Mouse (Mus musculus) v-Abl transformed pro-B cells (cell line): ENCODE data around the gene Engase.

Experiments used
- in situ Hi-C, 2 experiments: fragments of 400-800 bp; cut with MboI; formaldehyde crosslinking; loops; one replicate each; pipeline ENCODE4 v1.15.1; 2025; ENCODE audit not compliant: unreplicated experiment in 2 of 2

Gene Engase

GRCm38 (mm10) chr11:118485780-118486179, 9.2 kb downstream of the Engase start:
- in situ Hi-C loops = no loop called here

- in situ Hi-C loops = no loop called here
Measured at GRCm38 (mm10) chr11:118486281-118486680, 9.7 kb downstream of the Engase start.

GRCm38 (mm10) chr11:118486881-118487772, 10.5 kb downstream of the Engase start:
- in situ Hi-C loops = no loop called here

GRCm38 (mm10) chr11:118488191-118488906, 11.7 kb downstream of the Engase start:
- in situ Hi-C loops = no loop called here

GRCm38 (mm10) chr11:118488907-118489270, 12.3 kb downstream of the Engase start:
- in situ Hi-C loops = no loop called here

GRCm38 (mm10) chr11:118490566-118491218, 14.1 kb downstream of the Engase start:
- in situ Hi-C loops = loop anchor here (5.0 to 10.0 kb wide), 2 partner anchors 43 to 406 kb away; no protein-coding TSS in a partner anchor

GRCm38 (mm10) chr11:118491230-118491629, 14.6 kb downstream of the Engase start:
- in situ Hi-C loops = loop anchor here (5.0 to 10.0 kb wide), 2 partner anchors 44 to 406 kb away; no protein-coding TSS in a partner anchor

- in situ Hi-C loops = loop anchor here (5.0 to 10.0 kb wide), 2 partner anchors 46 to 409 kb away; no protein-coding TSS in a partner anchor
Measured at GRCm38 (mm10) chr11:118493458-118493857, 16.8 kb downstream of the Engase start.

GRCm38 (mm10) chr11:118494001-118494737, 17.5 kb downstream of the Engase start:
- in situ Hi-C loops = loop anchor here (5.0 to 10.0 kb wide), 2 partner anchors 47 to 409 kb away; no protein-coding TSS in a partner anchor

GRCm38 (mm10) chr11:118495065-118495464, 18.4 kb downstream of the Engase start:
- in situ Hi-C loops = loop anchor here in 1 of 2 experiments (10.0 kb wide), 1 partner anchor 410 kb away; no protein-coding TSS in a partner anchor

GRCm38 (mm10) chr11:118496066-118496689, 19.5 kb downstream of the Engase start:
- in situ Hi-C loops = loop anchor here in 1 of 2 experiments (10.0 kb wide), 1 partner anchor 411 kb away; no protein-coding TSS in a partner anchor

- in situ Hi-C loops = no loop called here
Measured at GRCm38 (mm10) chr11:118502990-118503389, 26.4 kb downstream of the Engase start.

GRCm38 (mm10) chr11:118503418-118504179, 27.0 kb downstream of the Engase start:
- in situ Hi-C loops = no loop called here

GRCm38 (mm10) chr11:118504180-118504454, 27.5 kb downstream of the Engase start:
- in situ Hi-C loops = no loop called here

- in situ Hi-C loops = no loop called here
Measured at GRCm38 (mm10) chr11:118507095-118507494, 30.5 kb downstream of the Engase start.

GRCm38 (mm10) chr11:118507904-118508303, 31.3 kb downstream of the Engase start:
- in situ Hi-C loops = no loop called here

GRCm38 (mm10) chr11:118508341-118508740, 31.7 kb downstream of the Engase start:
- in situ Hi-C loops = no loop called here

- in situ Hi-C loops = no loop called here
Measured at GRCm38 (mm10) chr11:118511851-118512250, 35.2 kb downstream of the Engase start.
